Mouse (Mus musculus): Measurements from ENCODE around the gene Cntnap1. TPM values are rescaled to one million over a fixed set of nuclear protein-coding genes. Genes with fewer than 3 reads are reported as not detected.

Cntnap1 gene
- polyA plus RNA-seq, 2 experiments: 0.56 to 1.5 TPM

GRCm38 (mm10) chr11:101142215-101142967, 27.9 kb upstream of the Cntnap1 start:
- no peaks in the 10 kb centered on the region for H3K4me1 ChIP-seq (ENCODE audit: control insufficient read depth, insufficient read depth, low read length)
- H3K9me3 ChIP-seq (ENCODE audit: control insufficient read depth, low read length): no peaks in the 10 kb centered on the region
- no peak for ATAC-seq (ENCODE audit: low FRiP score, low read depth)
- no peak overlapping the region for H3K4me3 ChIP-seq (replicated peaks; ENCODE audit: low read length)
- WGBS: 86% methylated on average over 10 of the region's 10 CpGs
- H3K27me3 ChIP-seq (ENCODE audit: control insufficient read depth, insufficient read depth, low read length): no peaks in the 10 kb centered on the region
- H3K9ac ChIP-seq (ENCODE audit: low read depth, low read length, severe bottlenecking): no peak overlapping the region
- H3K36me3 ChIP-seq (ENCODE audit: control insufficient read depth, insufficient read depth, low read length): no peaks in the 10 kb centered on the region
- no peak for TF ChIP-seq POLR2A (IDR thresholded peaks at IDR 0.05; ENCODE audit: borderline replicate concordance, extremely low read depth, insufficient read depth, insufficient read length)
- no peak overlapping the region for H3K27ac ChIP-seq (replicated peaks; ENCODE audit: low read depth, low read length)
- no peak for DNase-seq (ENCODE audit: low spot score)
- no peak overlapping the region for H3K4me2 ChIP-seq (replicated peaks; ENCODE audit: low read depth, low read length, severe bottlenecking)

- Histone ChIP-seq H3K27me3 (ENCODE audit: control insufficient read depth, insufficient read depth, low read length) (no peaks in the 10 kb centered on the region), H3K9me3 (ENCODE audit: control insufficient read depth, low read length) (no peaks in the 10 kb centered on the region), H3K27ac (replicated peaks; ENCODE audit: low read depth, low read length) (no peak overlapping the region), H3K9ac (ENCODE audit: low read depth, low read length, severe bottlenecking) (no peak overlapping the region), H3K4me2 (replicated peaks; ENCODE audit: low read depth, low read length, severe bottlenecking) (peak overlapping the region; percentile 39), H3K4me3 (replicated peaks; ENCODE audit: low read length) (peak overlapping the region; percentile 1), H3K4me1 (ENCODE audit: control insufficient read depth, insufficient read depth, low read length) (peaks cover under 1% of the 10 kb centered on the region; the same call in 1 of the 2 replicates), H3K36me3 (ENCODE audit: control insufficient read depth, insufficient read depth, low read length) (no peaks in the 10 kb centered on the region)
- DNase-seq (ENCODE audit: low spot score): peak; percentile 49
- 19% methylated on average over 18 of the region's 19 CpGs for WGBS
- no peak; the same call in 1 of the 2 replicates for ATAC-seq (ENCODE audit: low FRiP score, low read depth)
- no peak for TF ChIP-seq POLR2A (IDR thresholded peaks at IDR 0.05; ENCODE audit: borderline replicate concordance, extremely low read depth, insufficient read depth, insufficient read length)
Measured at GRCm38 (mm10) chr11:101143338-101144225, 26.7 kb upstream of the Cntnap1 start.

- no peak for ATAC-seq (ENCODE audit: low FRiP score, low read depth)
- no peak overlapping the region for H3K4me2 ChIP-seq (replicated peaks; ENCODE audit: low read depth, low read length, severe bottlenecking)
- DNase-seq (ENCODE audit: low spot score): no peak
- H3K9ac ChIP-seq (ENCODE audit: low read depth, low read length, severe bottlenecking): no peak overlapping the region
- H3K4me1 ChIP-seq (ENCODE audit: control insufficient read depth, insufficient read depth, low read length): peaks cover 12% of the 10 kb centered on the region
- H3K27ac ChIP-seq (replicated peaks; ENCODE audit: low read depth, low read length): no peak overlapping the region
- 24% methylated on average over 10 of the region's 10 CpGs for WGBS
- no peaks in the 10 kb centered on the region for H3K36me3 ChIP-seq (ENCODE audit: control insufficient read depth, insufficient read depth, low read length)
- H3K9me3 ChIP-seq (ENCODE audit: control insufficient read depth, low read length): no peaks in the 10 kb centered on the region
- H3K27me3 ChIP-seq (ENCODE audit: control insufficient read depth, insufficient read depth, low read length): no peaks in the 10 kb centered on the region
- TF ChIP-seq POLR2A (IDR thresholded peaks at IDR 0.05; ENCODE audit: borderline replicate concordance, extremely low read depth, insufficient read depth, insufficient read length): no peak
- H3K4me3 ChIP-seq (replicated peaks; ENCODE audit: low read length): no peak overlapping the region
Measured at GRCm38 (mm10) chr11:101146377-101146776, 23.9 kb upstream of the Cntnap1 start.

- 0 out of 2 replicates have a peak overlapping the region, but pooled peaks have one; percentile 18 for H3K9ac ChIP-seq (ENCODE audit: low read depth, low read length, severe bottlenecking)
- H3K4me2 ChIP-seq (replicated peaks; ENCODE audit: low read depth, low read length, severe bottlenecking): no peak overlapping the region
- no peak for DNase-seq (ENCODE audit: low spot score)
- H3K4me1 ChIP-seq (ENCODE audit: control insufficient read depth, insufficient read depth, low read length): peaks cover 12% of the 10 kb centered on the region
- no peaks in the 10 kb centered on the region for H3K9me3 ChIP-seq (ENCODE audit: control insufficient read depth, low read length)
- H3K36me3 ChIP-seq (ENCODE audit: control insufficient read depth, insufficient read depth, low read length): no peaks in the 10 kb centered on the region
- H3K27me3 ChIP-seq (ENCODE audit: control insufficient read depth, insufficient read depth, low read length): no peaks in the 10 kb centered on the region
- WGBS: 53% methylated on average over 10 of the region's 10 CpGs
- no peak for ATAC-seq (ENCODE audit: low FRiP score, low read depth)
- no peak for TF ChIP-seq POLR2A (IDR thresholded peaks at IDR 0.05; ENCODE audit: borderline replicate concordance, extremely low read depth, insufficient read depth, insufficient read length)
- H3K27ac ChIP-seq (replicated peaks; ENCODE audit: low read depth, low read length): peak overlapping the region; percentile 81
- no peak overlapping the region for H3K4me3 ChIP-seq (replicated peaks; ENCODE audit: low read length)
Measured at GRCm38 (mm10) chr11:101148751-101149150, 21.6 kb upstream of the Cntnap1 start.

Measured in limb, embryonic 14.5 days (tissue).